Mouse (Mus musculus) bone marrow, adult 2 months (tissue): ENCODE measurements at regions not wholly inside any gene's neighbourhood (a gene's known extent, or its start where the extent isn't known, plus 50 kb on each side); places are given as distances from the start of the nearest gene placed in this dataset.

Experiments used
- CTCF ChIP-seq: fragments of 200-500 bp; IDR thresholded peaks from 2 replicates; pipeline ENCODE4 v1.5.1; 2011; ENCODE audit warnings: low read length, control low read depth; ENCODE audit not compliant: control insufficient read depth, insufficient read depth
- POLR2A ChIP-seq: fragments of 200-500 bp; IDR thresholded peaks from 2 replicates; pipeline ENCODE4 v1.6.1; 2011; ENCODE audit warnings: low read depth, mild to moderate bottlenecking, control low read depth, low read length, borderline replicate concordance; ENCODE audit not compliant: control insufficient read depth

- TF ChIP-seq POLR2A (no peak), CTCF (no peak)
These were observed 149.8 kb upstream of the Mast4 start for GRCm38 (mm10) chr13:103484092-103484491.
